Mouse (Mus musculus) thymus, postnatal 10 days (tissue): ENCODE measurements around the gene Wdr86.

Experiments
- DNase-seq, 2 experiments: peaks; one replicate each; pipeline ENCODE4 v3.0.0; 2021; ENCODE audit warnings: low spot score in 2 of 2

Wdr86 gene

DNA sequence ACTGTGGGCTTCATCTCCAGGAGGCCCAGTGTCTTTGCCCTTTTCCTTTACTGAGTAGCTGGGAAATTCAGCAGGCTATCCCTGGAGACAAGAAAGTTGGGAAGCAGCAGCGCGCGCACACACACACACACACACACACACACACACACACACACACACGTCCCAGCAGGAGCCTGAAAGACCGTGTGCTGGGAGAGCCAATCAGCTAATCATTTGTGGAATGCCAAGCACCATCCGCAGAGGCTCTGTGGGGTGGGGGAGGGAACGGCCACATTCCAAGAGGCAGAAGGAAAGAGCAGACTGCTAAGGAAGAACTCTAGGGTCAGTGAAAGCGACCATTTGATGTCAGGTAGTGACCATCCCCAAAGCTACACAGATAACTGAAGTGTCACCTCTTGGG is 2.6 kb upstream of the Wdr86 start:
- DNase-seq, result no peak

DNA sequence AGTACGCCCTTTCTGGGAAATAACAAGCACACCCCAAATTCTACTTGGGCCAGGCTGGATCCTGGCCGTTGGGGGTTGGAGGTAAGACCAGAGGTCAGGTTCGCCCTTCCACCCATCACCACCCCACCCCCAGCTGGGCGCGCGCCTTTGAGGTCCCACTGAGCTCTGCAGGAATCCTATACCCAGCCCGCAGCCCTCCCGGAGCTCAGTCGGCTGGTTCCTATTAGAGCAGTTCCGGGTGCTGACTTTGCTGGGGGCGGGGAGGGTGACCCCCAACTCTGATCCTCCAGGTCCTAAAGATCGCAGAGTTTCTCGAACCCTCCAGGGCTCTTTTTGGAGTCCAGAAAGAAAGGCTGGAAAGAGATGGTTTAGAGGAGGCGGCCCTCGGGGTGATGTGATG is 459 bp upstream of the Wdr86 start:
- no peak for DNase-seq

DNA sequence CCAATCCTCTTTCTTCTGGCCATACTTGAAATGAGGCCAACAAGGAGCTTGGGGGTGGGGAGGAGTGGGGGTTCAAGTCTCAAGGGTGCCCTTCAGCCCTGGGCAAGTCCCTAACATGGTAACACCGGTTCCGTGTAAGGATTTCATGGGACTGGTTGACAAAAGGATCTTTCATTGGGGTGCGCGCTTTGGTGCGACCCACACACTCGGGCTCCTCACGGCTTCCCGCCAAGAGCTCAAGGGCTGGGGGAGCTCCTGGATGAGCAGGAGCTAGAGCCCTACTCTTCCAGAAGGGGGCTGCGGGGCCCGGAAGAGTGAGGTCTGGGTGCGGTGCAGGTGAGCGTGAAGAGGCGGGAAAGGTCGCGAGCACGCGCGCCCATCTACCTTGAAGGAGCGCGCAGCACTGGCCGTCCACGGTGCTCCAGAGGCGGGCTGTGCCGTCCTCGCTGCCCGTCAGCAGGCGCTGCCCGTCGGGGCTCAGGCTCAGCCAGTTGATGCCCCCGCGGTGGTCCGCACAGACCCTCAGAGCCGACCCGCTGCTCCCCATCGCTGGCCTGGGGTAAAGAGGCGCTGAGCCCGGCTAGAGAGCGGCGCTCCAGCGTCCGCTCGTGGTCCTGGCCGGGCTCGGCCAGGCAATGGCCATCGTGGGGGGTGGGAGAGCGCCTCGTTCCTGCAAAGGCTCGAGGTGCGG is 585 bp downstream of the Wdr86 start:
- DNase-seq, result no peak

DNA sequence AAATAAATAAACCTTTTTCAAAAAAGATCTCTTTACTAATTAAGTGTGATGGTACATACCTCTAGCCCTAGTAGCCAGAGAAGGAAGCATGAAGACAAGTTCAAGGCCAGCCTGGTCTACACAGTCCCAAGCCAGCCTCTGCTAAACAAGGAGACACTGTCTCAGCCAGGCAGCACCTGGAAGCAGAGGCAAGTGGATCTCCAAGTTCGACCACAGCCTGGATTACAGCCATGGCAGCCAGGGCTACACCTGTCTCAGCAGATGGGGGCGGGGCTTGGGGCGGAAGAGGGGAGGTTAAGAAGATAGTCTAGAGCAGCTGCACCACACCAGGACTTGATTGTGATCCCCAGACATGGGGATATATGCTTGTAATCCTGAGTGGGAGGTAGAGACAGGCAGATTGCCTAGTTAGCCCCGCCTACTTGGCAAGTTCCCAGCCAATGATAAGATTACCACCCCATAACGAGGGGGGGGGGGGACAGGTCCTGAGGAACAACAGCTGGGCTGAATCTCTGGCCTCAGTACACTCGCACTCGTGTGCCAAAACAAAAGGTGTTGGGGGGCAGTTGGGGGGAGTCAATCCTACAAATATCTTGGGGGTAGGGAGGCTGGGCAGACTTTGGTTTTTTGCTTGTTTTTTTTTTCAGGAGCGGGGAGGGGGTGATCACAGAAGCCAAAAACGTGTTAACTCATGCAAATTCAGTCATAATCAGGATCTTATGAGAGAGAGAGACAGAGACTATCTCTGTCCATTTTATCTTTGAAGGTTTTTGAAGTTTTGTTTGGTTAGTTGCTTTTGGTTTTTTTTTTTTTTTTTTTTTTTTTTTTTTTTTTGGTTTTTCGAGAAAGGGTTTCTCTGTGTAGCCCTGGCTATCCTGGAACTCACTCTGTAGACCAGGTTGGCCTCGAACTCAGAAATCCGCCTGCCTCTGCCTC is 3.4 kb downstream of the Wdr86 start:
- peak in 1 of 2 experiments; percentile 19 for DNase-seq

DNA sequence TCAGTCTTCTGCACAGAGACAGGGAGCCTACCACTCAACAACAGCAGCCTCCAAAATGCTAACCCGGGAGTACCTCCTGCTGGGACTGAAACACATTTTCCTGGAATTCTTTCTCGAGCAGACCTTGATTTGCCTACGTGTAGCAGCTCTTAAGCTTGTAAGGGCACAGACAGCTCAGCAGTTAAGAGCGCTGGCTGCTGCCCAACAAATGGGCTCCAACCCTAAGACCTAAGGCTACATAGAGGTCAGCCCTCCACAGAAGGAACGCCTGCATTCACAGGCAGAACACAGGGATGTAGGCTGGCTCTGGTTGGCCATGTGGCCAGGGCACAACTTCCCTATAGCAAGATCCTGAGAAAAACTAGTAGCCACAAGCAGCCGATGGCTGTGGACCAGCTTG is 4.6 kb downstream of the Wdr86 start:
- no peak for DNase-seq

DNA sequence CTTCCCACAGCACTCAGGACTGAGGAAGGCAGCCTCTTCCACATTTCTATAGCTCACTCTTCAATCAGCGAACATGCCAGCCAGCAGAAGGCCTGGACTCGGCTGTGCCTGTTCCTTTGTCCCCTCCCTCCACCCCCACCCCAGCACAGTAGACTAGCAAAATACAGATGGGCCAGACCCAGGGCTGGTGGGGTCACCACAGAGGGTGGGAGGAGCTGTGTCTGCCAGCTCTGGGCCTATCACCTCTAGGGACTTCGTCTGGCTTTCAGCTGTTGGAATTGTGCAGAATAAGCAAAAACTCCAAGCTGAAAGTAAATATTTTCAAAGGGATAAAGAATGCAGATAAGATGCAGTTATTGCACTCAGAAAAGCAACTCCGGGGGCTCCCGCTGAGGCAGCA is 5.7 kb downstream of the Wdr86 start:
- no peak for DNase-seq

- no peak for DNase-seq
These were observed 6.3 kb downstream of the Wdr86 start for GRCm38 (mm10) chr5:24724270-24724634.

GRCm38 (mm10) chr5:24723527-24724269 is 6.8 kb downstream of the Wdr86 start:
- DNase-seq, result no peak

GRCm38 (mm10) chr5:24719852-24720251 is 10.7 kb downstream of the Wdr86 start:
- no peak for DNase-seq

GRCm38 (mm10) chr5:24718076-24718475 is 12.5 kb downstream of the Wdr86 start:
- no peak for DNase-seq

- DNase-seq, result no peak
These were observed 16.5 kb downstream of the Wdr86 start for GRCm38 (mm10) chr5:24713987-24714386.

DNA sequence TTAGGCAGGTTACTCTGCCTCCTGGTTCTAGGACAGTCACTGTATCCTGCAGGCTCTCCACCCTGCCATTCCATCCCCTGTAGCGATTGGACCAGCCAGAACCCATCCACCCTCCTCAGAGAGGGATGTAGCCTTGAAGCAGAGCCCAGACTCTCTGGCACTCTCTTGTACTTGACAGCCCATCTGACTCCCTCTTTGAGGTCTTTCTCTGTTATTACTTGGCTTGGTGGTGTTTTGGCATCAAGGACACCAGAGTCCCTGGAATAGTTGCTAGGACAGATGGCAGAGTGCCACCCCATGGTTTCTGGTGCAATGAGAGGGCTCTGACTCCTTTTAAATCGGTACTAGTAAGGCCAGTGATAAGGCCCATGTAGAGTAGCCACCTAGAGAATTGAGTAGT is 17.3 kb downstream of the Wdr86 start:
- no peak for DNase-seq

GRCm38 (mm10) chr5:24711615-24712014 is 18.9 kb downstream of the Wdr86 start:
- no peak for DNase-seq

GRCm38 (mm10) chr5:24709962-24710361 is 20.6 kb downstream of the Wdr86 start:
- DNase-seq, result no peak

DNA sequence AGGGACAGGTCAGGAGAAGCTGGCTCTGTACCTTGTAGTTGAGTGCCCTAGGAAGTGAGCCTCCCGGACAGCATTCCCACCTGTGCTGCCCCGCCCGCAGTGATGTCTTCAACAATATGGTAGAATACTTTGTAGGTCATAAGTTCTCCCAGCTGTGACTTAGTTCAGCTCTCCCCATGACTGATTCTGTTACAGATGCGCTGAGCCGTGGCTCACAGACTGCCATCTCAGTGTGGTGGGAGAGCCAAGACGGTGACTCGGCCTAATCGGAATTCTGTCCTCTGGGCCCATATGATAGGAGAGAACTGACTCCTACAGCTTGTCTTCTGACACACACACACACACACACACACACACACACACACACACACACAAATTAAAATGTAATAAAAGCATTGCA is 25.9 kb downstream of the Wdr86 start:
- DNase-seq, result no peak

DNA sequence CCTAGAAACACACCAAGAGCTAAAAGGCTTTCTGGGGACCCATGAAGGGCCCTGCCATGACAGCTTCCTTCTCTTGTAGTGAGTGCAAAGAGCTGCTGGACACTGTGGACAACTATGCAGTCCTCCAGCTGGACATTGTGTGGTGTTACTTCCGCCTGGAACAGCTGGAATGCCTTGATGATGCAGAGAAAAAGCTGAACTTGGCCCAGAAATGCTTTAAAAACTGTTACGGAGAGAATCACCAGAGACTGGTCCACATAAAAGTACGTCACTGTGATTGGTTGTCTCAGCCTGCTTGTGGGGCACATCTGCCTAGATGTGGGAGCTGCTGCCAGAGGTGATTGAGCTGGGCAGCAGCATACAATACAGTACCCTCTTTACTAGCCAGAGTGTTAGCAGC is 29.3 kb downstream of the Wdr86 start:
- DNase-seq, result no peak

GRCm38 (mm10) chr5:24696704-24697103 is 33.8 kb downstream of the Wdr86 start:
- DNase-seq, result no peak

DNA sequence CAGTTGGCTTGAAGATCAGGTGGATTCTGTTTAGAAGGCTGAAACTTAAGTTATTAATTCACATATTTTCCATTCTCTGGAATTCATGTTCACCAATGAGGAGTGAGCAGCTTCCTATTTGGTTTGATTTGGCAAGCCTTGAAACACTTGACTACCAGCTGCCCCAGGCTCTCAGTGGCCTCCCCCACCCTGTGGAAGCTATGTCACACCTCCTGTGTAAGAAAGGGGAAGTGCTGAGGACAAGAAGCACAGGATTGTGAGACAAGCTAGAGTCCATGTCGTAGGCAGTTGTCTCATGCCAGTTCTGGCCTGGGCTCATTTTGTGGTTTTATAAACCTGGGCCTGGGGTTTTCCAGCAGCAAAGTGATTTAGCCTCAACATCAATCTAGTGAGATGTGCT is 42.8 kb downstream of the Wdr86 start:
- DNase-seq, result no peak

- DNase-seq, result peak in 1 of 2 experiments; percentile 14
These were observed 43.7 kb downstream of the Wdr86 start for GRCm38 (mm10) chr5:24686671-24687420.

DNA sequence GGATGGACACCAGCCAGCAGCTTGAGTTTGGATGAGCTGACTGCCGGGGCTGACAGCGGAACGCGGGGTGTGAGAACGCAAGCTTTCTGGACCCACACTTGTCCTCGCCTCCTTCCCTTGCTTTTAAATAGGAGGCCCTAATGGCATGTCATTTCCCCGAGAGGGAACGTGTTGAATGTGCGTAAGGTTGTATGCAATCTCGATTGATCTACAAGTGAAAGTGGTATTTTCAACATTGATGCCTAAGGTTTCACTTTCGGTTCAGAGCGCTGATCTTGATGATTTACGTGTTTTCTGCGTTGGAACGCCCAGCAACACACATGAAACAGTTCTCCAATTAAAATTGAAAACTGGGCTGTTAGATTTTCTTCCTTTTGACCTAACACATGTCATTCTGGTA is 44.4 kb downstream of the Wdr86 start:
- no peak for DNase-seq

- peak; percentile 98 to 99 for DNase-seq
These were observed 45.0 kb downstream of the Wdr86 start, which contains the start of gene Nub1 for GRCm38 (mm10) chr5:24685366-24686093. TSS of gene Nub1 (plus strand) at chr5:24685532.
